Mouse (Mus musculus) thymus, postnatal 4 days (tissue): ENCODE data around the gene Gm8926.
"Not testable (repeated sequence)": the region's sequence is repeated elsewhere in the genome, so short reads cannot be mapped to it uniquely, and the experiment has no call there.

Experiments
- DNase-seq: peaks from one replicate; pipeline ENCODE4 v3.0.0; 2021

The Gm8926 gene

DNA sequence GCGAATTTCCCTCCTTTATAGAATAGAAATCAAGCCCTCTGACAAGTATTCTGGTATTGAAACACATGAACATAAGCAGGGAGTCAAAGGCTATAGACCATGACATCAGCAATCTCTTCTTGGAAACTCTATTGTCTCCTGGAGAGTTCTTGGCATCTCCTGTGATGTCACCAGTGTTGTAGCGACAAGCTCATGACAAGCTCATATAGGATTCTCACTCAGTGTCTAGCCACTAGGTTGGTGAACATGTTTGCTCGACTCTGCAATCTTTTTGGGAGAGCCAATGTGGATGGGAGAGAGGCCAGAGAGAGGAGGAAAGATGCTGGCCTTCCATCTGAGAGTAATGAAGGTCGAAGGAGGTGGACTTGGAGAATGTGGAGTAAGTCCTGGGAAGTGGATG lies at the start of gene Gm8926:
TSS of gene Gm8926 (plus strand) at position 301 of the 400 bp plus-strand sequence.
- not testable (repeated sequence) for DNase-seq
